Mouse (Mus musculus): ENCODE results near the gene Taar8c. TPM values are rescaled to one million over a fixed set of nuclear protein-coding genes. Genes with fewer than 3 reads are reported as not detected.
"Not testable (repeated sequence)": the region's sequence is repeated elsewhere in the genome, so short reads cannot be mapped to it uniquely, and the experiment has no call there.

Gene Taar8c
- polyA plus RNA-seq, 1 experiment from 2014 or later, result not detected

GRCm38 (mm10) chr10:24080166-24080565, 21.5 kb downstream of the Taar8c start:
- 33% methylated on average over 3 of the region's 3 CpGs for WGBS
- no peak overlapping the region for H3K9ac ChIP-seq (replicated peaks; ENCODE audit: low read length)
- H3K4me3 ChIP-seq (ENCODE audit: low read length), result no peak overlapping the region
- ATAC-seq (ENCODE audit: low FRiP score, low TSS enrichment), result no peak
- H3K9me3 ChIP-seq (ENCODE audit: low read length), result no peaks in the 10 kb centered on the region
- no peak overlapping the region for H3K27ac ChIP-seq (ENCODE audit: low read length)
- H3K27me3 ChIP-seq (ENCODE audit: insufficient read depth, low read length), result no peaks in the 10 kb centered on the region
- H3K4me2 ChIP-seq (replicated peaks; ENCODE audit: low read depth, low read length), result no peak overlapping the region
- H3K36me3 ChIP-seq (ENCODE audit: insufficient read depth, low read length), result no peaks in the 10 kb centered on the region
- H3K4me1 ChIP-seq (ENCODE audit: insufficient read depth, low read length), result no peaks in the 10 kb centered on the region

GRCm38 (mm10) chr10:24076200-24076599, 25.5 kb downstream of the Taar8c start, which contains the start of gene Taar8a:
Taar8a (plus strand) TSS chr10:24076500.
- H3K36me3 ChIP-seq (ENCODE audit: insufficient read depth, low read length); ATAC-seq (ENCODE audit: low FRiP score, low TSS enrichment); H3K9me3 ChIP-seq (ENCODE audit: low read length); H3K27me3 ChIP-seq (ENCODE audit: insufficient read depth, low read length); H3K4me3 ChIP-seq (ENCODE audit: low read length); H3K27ac ChIP-seq (ENCODE audit: low read length); H3K4me2 ChIP-seq (replicated peaks; ENCODE audit: low read depth, low read length); H3K9ac ChIP-seq (replicated peaks; ENCODE audit: low read length); H3K4me1 ChIP-seq (ENCODE audit: insufficient read depth, low read length): not testable (repeated sequence)
- 84% methylated on average over 2 of the region's 4 CpGs for WGBS

DNA sequence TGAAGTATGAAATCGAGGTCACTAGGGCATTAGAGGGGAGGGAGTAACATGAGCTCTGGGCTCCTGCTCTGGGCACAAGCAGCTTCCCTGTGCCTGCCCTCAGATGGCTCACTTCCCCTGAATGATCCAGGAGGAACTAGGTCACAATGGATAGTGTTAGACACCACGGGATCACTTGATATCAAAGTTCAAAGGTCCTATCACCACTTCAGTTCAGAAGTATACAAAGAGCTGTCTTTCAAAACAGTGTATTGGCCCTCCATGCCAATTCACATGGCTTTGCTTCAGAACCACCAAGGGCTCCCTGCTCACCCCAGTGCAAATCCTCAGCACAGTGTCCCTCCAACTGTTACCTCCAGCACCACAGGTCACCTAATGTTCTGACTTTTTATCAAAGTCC, 27.0 kb downstream of the Taar8c start:
- ATAC-seq (ENCODE audit: low FRiP score, low TSS enrichment), result not testable (repeated sequence)
- WGBS, result 24% methylated on average over 2 of the region's 2 CpGs

GRCm38 (mm10) chr10:24058986-24059385, 42.7 kb downstream of the Taar8c start:
- Histone ChIP-seq H3K4me1 (ENCODE audit: insufficient read depth, low read length) (no peaks in the 10 kb centered on the region), H3K36me3 (ENCODE audit: insufficient read depth, low read length) (no peaks in the 10 kb centered on the region), H3K27me3 (ENCODE audit: insufficient read depth, low read length) (no peaks in the 10 kb centered on the region), H3K4me3 (ENCODE audit: low read length) (no peak overlapping the region), H3K27ac (ENCODE audit: low read length) (no peak overlapping the region), H3K9me3 (ENCODE audit: low read length) (no peaks in the 10 kb centered on the region), H3K9ac (replicated peaks; ENCODE audit: low read length) (no peak overlapping the region), H3K4me2 (replicated peaks; ENCODE audit: low read depth, low read length) (no peak overlapping the region)
- no peak for ATAC-seq (ENCODE audit: low FRiP score, low TSS enrichment)
- WGBS, result 74% methylated on average over 3 of the region's 3 CpGs

More for the DNA sequence above, 27.0 kb downstream of the Taar8c start:
- not testable (repeated sequence) for H3K9ac ChIP-seq (replicated peaks; ENCODE audit: low read length); H3K4me2 ChIP-seq (replicated peaks; ENCODE audit: low read depth, low read length); H3K27me3 ChIP-seq (ENCODE audit: insufficient read depth, low read length); H3K36me3 ChIP-seq (ENCODE audit: insufficient read depth, low read length); H3K4me3 ChIP-seq (ENCODE audit: low read length); H3K9me3 ChIP-seq (ENCODE audit: low read length); H3K4me1 ChIP-seq (ENCODE audit: insufficient read depth, low read length); H3K27ac ChIP-seq (ENCODE audit: low read length)

GRCm38 (mm10) chr10:24052039-24052438, 49.7 kb downstream of the Taar8c start:
- Histone ChIP-seq H3K27me3 (ENCODE audit: insufficient read depth, low read length) (no peaks in the 10 kb centered on the region), H3K9me3 (ENCODE audit: low read length) (no peaks in the 10 kb centered on the region), H3K4me2 (replicated peaks; ENCODE audit: low read depth, low read length) (no peak overlapping the region), H3K4me1 (ENCODE audit: insufficient read depth, low read length) (no peaks in the 10 kb centered on the region), H3K36me3 (ENCODE audit: insufficient read depth, low read length) (no peaks in the 10 kb centered on the region), H3K4me3 (ENCODE audit: low read length) (no peak overlapping the region), H3K27ac (ENCODE audit: low read length) (no peak overlapping the region), H3K9ac (replicated peaks; ENCODE audit: low read length) (no peak overlapping the region)
- ATAC-seq (ENCODE audit: low FRiP score, low TSS enrichment), result no peak
- 85% methylated on average over 5 of the region's 5 CpGs for WGBS

Other genes with a start within 250 kb of the Taar8c start
- gene Vnn1, start 207.2 kb downstream of the Taar8c start, polyA plus RNA-seq (2015; fragmentation: Nextera tagmentation; extraction: Ambion mirVana), result 4.2 and 4.5 TPM in 2 replicates
- gene Taar1, start 181.6 kb downstream of the Taar8c start, polyA plus RNA-seq (2015; fragmentation: Nextera tagmentation; extraction: Ambion mirVana), result not detected in 2 replicates
- gene Taar2, start 163.3 kb downstream of the Taar8c start, polyA plus RNA-seq (2015; fragmentation: Nextera tagmentation; extraction: Ambion mirVana), result not detected in 2 replicates
- gene Taar3, start 152.4 kb downstream of the Taar8c start, polyA plus RNA-seq (2015; fragmentation: Nextera tagmentation; extraction: Ambion mirVana), result not detected in 2 replicates
- not detected in 2 replicates for gene Taar4, start 141.4 kb downstream of the Taar8c start, polyA plus RNA-seq (2015; fragmentation: Nextera tagmentation; extraction: Ambion mirVana)
- 0.26 TPM in 1 of 2 replicates, not detected in the other for gene Taar5, start 131.2 kb downstream of the Taar8c start, polyA plus RNA-seq (2015; fragmentation: Nextera tagmentation; extraction: Ambion mirVana)
- gene Taar6, start 116.3 kb downstream of the Taar8c start, polyA plus RNA-seq (2015; fragmentation: Nextera tagmentation; extraction: Ambion mirVana), result not detected in 2 replicates
- gene Taar7a, start 108.4 kb downstream of the Taar8c start, polyA plus RNA-seq (2015; fragmentation: Nextera tagmentation; extraction: Ambion mirVana), result not detected in 2 replicates
- gene Taar7b, start 102.0 kb downstream of the Taar8c start, polyA plus RNA-seq (2015; fragmentation: Nextera tagmentation; extraction: Ambion mirVana), result not detected in 2 replicates
- not detected in 2 replicates for gene Taar7d, start 74.7 kb downstream of the Taar8c start, polyA plus RNA-seq (2015; fragmentation: Nextera tagmentation; extraction: Ambion mirVana)
- gene Taar7e, start 64.3 kb downstream of the Taar8c start, polyA plus RNA-seq (2015; fragmentation: Nextera tagmentation; extraction: Ambion mirVana), result not detected in 2 replicates
- not detected in 2 replicates for gene Taar7f, start 52.4 kb downstream of the Taar8c start, polyA plus RNA-seq (2015; fragmentation: Nextera tagmentation; extraction: Ambion mirVana)
- gene Taar8a, start 25.4 kb downstream of the Taar8c start, polyA plus RNA-seq (2015; fragmentation: Nextera tagmentation; extraction: Ambion mirVana), result not detected in 2 replicates
- gene Taar8b, start 9.6 kb downstream of the Taar8c start, polyA plus RNA-seq (2015; fragmentation: Nextera tagmentation; extraction: Ambion mirVana), result not detected in 2 replicates
- not detected in 2 replicates for gene Taar9, start 7.6 kb upstream of the Taar8c start, polyA plus RNA-seq (2015; fragmentation: Nextera tagmentation; extraction: Ambion mirVana)
- 127 and 146 TPM in 2 replicates for gene Stx7, start 47.4 kb upstream of the Taar8c start, polyA plus RNA-seq (2015; fragmentation: Nextera tagmentation; extraction: Ambion mirVana)
- 23.4 and 24.0 TPM in 2 replicates for gene Moxd1, start 121.6 kb upstream of the Taar8c start, polyA plus RNA-seq (2015; fragmentation: Nextera tagmentation; extraction: Ambion mirVana)

All from kidney, embryonic 16.5 days (tissue).